Mouse (Mus musculus): ENCODE measurements at regions not wholly inside any gene's neighbourhood (a gene's known extent, or its start where the extent isn't known, plus 50 kb on each side); places are given as distances from the start of the nearest gene placed in this dataset.

GRCm38 (mm10) chr9:112821940-112822339 is 586.2 kb upstream of the Arpp21 start:
- DNase-seq: no peak
- intact Hi-C loops (cut with DNase I): no loop called here

GRCm38 (mm10) chr9:112811946-112812345 is 576.2 kb upstream of the Arpp21 start:
- no peak for DNase-seq
- intact Hi-C loops (cut with DNase I): no loop called here

DNA sequence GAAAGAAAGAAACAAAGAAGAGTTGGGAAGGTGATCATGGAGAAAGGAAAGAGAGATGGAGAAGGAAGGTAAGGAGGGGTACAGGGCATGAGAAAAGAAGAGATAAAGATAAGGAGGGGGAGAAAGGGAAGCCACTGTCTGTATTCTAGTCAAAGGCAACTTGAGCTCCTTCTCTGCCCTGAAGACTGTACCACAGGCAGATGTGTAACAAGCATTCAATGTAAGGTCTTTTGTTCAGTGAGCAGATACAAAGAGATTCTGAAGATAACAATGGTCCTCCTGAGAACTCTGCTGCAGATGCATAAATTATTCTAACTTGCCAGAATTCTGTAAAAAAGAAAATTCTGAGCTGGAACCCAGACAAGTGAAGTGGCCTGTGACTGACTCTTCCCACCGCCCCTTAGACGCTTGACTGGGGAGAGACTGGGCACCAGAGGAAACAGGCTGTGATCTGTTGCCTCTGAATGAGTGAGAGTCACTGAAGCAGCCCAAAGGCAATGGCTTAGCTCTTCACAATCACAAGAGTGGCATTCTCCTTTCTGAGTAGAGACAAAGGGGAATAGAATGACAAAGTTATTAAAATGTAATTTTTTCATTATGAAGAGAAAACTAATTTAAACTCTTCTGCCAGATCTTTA is 564.0 kb upstream of the Arpp21 start:
- intact Hi-C loops (cut with DNase I): no loop called here
- DNase-seq: no peak

DNA sequence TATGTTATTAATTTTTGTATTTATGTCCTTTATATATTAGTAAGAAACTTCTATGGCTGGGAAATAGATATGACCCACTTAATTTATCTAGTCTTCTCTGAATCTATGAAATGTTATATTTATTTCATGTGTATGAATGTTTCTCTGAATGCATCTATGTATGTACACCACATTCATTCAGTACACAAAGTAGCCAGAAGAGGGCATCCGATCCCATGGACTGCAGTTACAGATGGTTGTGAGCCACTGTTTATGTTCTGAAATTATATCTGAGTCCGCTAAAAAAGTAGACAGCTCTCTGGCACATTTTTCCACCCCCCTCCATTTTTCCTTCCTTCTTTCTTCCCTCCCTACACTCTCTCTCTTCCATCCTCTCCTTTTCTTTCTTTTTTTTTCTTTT is 557.8 kb upstream of the Arpp21 start:
- intact Hi-C loops (cut with DNase I): no loop called here
- no peak for DNase-seq

DNA sequence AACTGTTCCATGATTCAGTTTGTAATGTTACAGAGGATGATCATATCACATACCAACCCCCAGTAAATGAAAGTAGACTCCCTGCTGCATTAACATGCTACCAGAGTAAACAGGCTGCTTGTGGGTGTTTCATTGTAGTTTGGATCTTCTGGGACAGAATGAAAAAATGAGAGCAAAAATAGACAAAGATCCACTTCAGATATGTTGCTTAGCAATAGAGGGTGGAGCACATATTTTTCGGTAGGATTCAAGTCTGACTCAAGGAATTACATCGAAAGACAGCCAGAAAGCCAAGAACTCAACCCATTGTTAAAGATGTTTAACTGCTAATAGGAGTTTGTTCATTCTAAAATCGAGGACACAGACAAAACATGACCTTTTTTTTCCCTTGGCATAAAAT is 536.2 kb upstream of the Arpp21 start:
- DNase-seq: no peak
- intact Hi-C loops (cut with DNase I): no loop called here

- intact Hi-C loops (cut with DNase I): no loop called here
- no peak for DNase-seq
These were observed 508.9 kb upstream of the Arpp21 start for GRCm38 (mm10) chr9:112744616-112745015.

DNA sequence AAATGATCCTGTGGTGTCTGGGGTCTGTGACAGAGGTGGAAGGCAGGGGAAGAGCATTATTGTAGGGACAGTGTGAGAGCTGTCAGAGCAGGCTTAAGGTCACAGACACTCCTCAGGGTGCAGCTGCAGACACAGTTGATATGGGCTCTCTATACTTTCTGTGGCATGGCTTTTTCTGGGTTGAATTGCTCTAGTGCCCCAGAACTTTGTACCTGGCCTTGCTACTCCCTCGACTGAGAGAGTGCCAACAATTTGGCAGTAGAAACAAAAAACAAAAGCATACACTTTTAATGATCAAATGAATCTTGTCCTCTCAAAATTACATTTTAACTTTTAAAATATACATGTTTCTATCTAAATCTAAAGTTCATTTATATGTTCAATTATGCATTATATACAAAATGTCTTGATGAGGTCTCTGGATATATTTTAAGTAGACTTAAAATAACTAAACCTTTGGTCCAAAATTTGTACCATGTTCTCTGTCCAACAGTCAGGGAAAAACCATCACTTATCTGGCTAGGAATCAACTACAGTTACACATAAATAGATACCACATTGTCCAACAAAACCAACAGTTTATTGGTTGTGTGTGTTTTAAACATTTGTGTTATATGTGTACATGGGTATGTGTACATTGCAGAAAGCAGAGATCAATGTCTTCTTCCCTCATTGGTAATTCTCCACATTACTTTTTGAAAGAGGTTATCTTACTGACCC is 508.3 kb upstream of the Arpp21 start:
- intact Hi-C loops (cut with DNase I): no loop called here
- DNase-seq: no peak

- no peak for DNase-seq
- intact Hi-C loops (cut with DNase I): no loop called here
These were observed 500.0 kb upstream of the Arpp21 start for GRCm38 (mm10) chr9:112735761-112736160.

DNA sequence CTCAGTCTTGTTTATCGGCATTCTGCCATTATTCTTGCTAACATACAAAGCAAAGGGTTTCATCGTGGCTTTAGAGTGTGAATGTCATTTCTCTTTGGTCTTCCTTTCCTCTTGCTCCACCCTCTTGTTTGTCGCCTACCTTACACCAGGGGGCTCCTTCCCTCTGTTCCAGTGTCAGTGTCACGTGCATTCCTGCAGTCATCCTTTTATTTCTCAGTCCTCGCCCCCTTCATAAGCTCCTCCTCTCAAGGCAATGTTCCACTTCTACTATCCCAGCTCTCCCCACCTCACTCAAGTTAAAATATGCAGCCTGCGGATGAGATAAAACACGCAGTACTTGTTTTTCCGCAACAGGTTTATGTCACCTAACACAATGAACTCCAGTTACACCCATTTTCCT is 489.8 kb upstream of the Arpp21 start:
- intact Hi-C loops (cut with DNase I): no loop called here

DNA sequence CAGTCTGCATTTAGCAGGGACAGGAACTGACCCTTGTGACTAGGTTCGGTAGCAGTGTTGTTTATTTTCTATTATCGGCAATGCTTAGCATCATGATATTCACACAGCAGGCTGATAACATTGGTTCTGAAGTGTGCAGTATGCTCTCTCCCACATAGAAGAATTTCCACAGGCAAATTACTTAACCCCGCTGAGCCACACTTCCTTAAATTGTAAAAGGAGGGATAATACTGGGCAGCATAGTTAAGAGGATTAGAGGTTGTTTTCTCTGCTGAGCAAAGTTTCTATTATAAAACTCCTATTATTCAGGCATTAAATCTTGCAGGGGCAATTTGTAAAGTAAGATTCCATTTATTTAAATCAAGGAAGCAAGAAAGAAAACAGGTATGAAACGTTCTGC is 489.4 kb upstream of the Arpp21 start:
- no peak for DNase-seq
- intact Hi-C loops (cut with DNase I): no loop called here

More for the DNA sequence above, 489.8 kb upstream of the Arpp21 start:
- DNase-seq: no peak

DNA sequence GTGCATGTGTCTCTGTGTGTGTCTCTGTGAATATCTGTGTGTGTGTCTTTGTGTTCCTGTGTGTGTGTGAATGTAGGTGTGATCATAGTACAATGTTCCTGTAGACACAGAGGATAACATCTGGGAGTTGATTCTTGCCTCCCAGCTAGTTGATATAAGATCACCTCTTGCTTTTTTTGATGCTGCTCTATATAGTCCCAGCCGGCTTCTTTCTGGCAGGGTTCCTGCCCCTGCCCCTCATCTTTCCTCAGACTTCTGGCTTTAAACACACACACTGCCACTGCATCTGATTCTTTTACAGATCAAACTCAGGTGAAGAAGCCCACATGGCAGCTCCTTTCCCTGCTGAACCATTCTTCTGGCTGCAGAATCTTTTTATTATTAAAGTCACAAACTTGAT is 487.6 kb upstream of the Arpp21 start:
- intact Hi-C loops (cut with DNase I): no loop called here
- DNase-seq: no peak

DNA sequence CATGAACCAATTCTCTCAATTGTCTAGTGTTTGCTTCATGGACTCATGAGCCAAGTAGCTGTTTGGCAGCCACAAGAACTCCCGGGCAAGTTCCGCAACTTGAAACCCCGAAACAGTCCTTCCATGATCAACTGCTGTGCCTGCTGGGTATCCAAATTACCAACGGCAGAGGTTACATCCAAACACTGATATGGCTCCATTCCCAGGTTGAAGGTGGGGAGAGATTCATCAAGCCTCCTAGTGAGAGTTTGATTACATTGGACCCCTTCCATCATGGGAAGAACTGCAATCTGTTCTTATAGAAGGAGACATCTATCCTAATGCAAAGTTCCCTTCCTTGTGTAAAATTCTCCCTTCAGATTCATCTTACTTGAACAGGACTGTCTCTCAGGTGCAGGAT is 486.8 kb upstream of the Arpp21 start:
- no peak for DNase-seq
- intact Hi-C loops (cut with DNase I): no loop called here

DNA sequence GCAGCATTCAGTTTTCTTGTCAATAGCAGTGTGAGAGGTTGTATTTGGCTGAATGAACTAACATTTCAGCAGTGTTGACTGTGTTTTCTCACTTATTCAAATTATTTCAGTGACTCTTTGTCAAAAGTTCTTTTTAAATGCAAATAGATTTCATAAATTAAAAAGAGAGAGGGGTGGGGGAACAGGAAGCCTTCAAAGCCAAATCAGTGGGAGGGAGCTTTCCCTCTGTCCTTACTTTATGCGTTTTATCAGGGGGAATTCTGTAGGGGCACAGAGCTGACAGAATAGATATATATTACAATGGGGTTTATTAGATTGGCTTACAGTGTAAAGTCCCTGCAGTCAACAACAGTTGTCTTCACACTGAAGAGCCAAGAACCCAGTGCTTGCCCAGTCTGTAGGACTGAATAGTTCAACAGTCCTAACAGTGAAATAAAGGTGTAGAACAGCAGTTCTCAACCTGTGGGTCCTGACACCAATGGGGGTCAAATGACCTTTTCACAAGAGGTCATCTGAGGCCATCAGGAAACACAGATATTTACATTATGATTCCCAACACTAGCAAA is 479.5 kb upstream of the Arpp21 start:
- DNase-seq: no peak
- intact Hi-C loops (cut with DNase I): no loop called here

- no peak for DNase-seq
- intact Hi-C loops (cut with DNase I): no loop called here
These were observed 443.1 kb upstream of the Arpp21 start for GRCm38 (mm10) chr9:112678866-112679265.

DNA sequence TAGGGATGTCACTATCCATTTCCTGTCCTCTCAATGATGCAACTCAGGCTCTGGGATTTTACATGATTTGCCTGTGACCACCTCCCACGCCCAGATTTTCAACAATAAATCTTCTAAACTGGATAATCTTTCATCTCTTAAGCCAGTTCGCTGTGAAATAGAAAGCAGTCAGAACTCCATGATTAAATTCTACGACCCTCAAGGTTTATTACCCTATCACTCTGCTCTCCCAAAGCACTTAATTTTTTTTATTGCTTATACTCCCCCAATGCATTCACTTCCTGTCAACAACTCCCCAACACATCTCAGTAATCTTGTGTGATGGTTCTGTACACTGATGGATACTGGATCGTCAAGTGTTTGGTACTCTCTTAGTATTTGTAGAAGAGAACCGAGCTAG is 439.5 kb upstream of the Arpp21 start:
- DNase-seq: no peak
- intact Hi-C loops (cut with DNase I): no loop called here

All from gastrocnemius, postnatal 36 days (tissue).